Mouse (Mus musculus): ENCODE results near the gene Jtb. TPM values are rescaled to one million over a fixed set of nuclear protein-coding genes. Genes with fewer than 3 reads are reported as not detected.

Gene Jtb
- polyA plus RNA-seq (2017; shearing (Covaris generic)), result 150 TPM

DNA sequence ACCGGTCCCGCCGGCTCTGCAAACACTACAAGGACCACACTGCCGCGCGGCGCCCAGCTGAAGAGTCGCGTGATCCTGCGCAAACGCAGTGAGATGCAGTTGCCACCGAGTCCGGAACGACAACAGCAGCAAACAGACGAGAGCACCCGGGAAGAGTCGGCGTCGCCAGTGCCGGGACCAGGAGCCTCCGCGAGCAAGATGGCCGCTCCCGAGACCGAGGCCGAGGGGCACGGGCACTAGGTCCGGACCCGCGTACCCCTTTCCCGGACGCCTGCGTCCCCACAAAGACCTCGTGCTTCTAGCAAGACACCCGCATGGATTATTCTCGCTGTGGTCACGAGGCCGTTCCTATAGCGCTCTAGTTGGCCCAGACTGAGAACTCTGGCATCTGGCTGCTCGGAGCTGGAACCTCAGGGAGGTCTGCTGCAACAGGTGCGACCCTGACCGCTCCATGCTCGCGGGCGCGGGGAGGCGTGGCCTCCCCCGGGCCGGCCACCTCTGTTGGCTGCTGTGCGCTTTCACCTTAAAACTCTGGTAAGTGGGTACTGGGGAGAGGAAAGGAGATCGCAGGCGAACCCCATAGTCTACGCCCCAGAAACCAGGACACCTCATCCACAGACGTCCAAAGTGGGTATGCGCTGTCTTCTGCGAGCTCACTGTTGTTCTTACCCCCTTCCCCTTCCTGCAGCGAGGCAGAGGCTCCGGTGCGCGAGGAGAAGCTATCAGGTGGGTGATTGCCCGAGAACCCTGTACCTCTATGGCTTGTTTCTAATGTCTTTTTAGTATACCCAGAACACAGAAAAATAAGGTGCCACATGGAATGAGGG is at the start of gene Jtb:
Gene Jtb, plus strand, starts transcription at position 91 of the 827 bp plus-strand sequence.

GRCm38 (mm10) chr3:90213377-90213866 is 18.0 kb upstream of the Jtb start, which contains the start of the genes Rps27 and Rab13:
TSS of gene Rps27 (minus strand) at chr3:90213651.
TSS of gene Rab13 (plus strand) at chr3:90213695.

GRCm38 (mm10) chr3:90242984-90243775 is 11.8 kb downstream of the Jtb start, which contains the start of gene Creb3l4:
TSS of gene Creb3l4 (minus strand) at chr3:90243512.

GRCm38 (mm10) chr3:90247960-90248745 is 16.8 kb downstream of the Jtb start, which contains the start of gene Slc39a1:
TSS of gene Slc39a1 (plus strand) at chr3:90248172.

DNA sequence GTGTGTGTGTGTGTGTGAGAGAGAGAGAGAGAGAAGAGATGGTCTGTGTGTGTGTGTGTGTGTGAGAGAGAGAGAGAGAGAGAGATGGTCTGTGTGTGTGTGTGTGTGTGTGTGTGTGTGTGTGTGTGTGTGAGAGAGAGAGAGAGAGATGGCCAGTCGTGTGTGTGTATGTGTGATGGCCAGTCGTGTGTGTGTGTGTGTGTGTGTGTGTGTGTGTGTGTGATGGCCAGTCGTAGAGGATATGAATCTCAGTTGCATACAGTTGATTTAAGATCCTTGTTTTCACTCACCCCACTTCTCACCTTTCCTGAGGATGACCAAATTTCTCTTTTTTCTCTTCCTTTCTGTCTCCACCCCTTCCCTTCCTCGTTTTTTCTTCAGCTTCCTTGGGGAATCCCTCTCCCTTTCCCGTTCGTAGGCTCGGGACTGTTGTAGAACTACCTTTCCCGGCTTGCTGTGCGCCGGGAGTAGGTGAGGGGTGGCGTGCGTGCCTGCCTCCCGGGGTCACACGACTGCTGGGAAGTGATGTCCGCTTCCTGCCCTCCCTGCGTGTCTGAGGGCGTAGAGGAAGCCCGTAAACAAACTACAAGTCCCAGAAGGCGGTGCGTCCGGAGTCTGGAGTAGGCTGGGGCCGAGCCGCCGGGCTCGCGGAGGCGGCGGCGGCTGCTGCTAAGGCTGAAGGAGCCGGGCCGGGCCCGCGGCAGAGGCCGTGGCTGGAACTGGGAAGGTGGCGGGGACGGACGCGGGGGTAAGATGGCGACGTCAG is 22.4 kb downstream of the Jtb start, which contains the start of gene Crtc2:
Gene Crtc2, plus strand, starts transcription at position 511 of the 766 bp plus-strand sequence.

DNA sequence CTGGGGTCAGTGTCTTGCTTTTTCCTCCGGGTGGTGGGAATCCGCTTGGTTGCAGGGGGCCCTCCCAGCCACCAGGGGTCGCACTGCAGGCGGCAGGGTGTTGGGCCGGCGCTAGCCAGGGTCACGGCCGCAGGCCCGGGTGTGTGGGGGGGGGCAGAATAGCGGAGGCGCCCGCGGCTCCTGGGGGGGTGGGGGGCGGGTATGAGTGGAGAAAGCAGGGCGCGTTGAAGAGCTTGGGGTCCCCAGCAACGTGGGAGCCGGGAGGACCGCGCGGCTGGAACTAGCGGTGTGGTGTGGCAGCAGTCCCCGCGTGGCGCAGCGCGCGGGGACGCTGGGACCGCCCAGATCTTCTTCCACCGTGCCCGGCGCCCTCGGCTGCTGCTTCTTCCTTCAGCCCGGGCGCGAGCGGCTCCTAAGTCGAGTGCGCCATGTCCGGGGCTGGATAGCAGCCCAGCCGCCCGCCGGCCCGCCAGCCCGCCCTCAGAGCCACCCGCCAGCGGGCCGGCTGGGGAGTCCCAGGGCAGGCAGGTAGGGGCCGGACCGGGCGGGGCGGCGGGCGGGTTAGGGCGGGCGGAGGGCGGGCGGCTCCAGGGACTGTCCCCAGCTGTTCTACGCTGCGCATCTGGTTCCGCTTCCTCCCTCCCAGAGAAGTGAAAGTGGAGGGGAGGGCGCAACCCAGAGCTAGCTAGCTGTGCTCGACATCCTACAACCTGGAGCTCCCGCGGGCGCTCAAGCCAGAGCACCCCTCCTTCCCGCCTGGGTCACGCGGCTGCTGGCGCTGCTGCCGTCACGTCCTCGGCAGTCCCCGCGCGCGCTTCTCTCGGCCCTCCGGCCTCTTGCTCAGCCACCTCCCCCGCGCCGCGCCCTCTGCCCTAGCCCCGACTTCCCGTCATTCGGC is 33.9 kb downstream of the Jtb start, which contains the start of gene Dennd4b:
Gene Dennd4b, plus strand, starts transcription at position 152 of the 898 bp plus-strand sequence.

Other genes with a start within 250 kb of the Jtb start
- gene Hax1, start 232.8 kb upstream of the Jtb start, polyA plus RNA-seq (2017; shearing (Covaris generic)), result 89.9 TPM
- gene 4933434E20Rik, start 180.0 kb upstream of the Jtb start, polyA plus RNA-seq (2017; shearing (Covaris generic)), result 129 TPM
- gene Ubap2l, start 179.0 kb upstream of the Jtb start, polyA plus RNA-seq (2017; shearing (Covaris generic)), result 204 TPM
- gene Tpm3, start 158.9 kb upstream of the Jtb start, polyA plus RNA-seq (2017; shearing (Covaris generic)), result 930 TPM
- 0.71 TPM for gene Nup210l, start 127.5 kb upstream of the Jtb start, polyA plus RNA-seq (2017; shearing (Covaris generic))
- 4,745 TPM for gene Rps27, start 17.9 kb upstream of the Jtb start, polyA plus RNA-seq (2017; shearing (Covaris generic))
- 0.32 TPM for gene Rab13, start 17.9 kb upstream of the Jtb start, polyA plus RNA-seq (2017; shearing (Covaris generic))
- gene Creb3l4, start 11.9 kb downstream of the Jtb start, polyA plus RNA-seq (2017; shearing (Covaris generic)), result not detected
- 1.8 TPM for gene Slc39a1, start 16.6 kb downstream of the Jtb start, polyA plus RNA-seq (2017; shearing (Covaris generic))
- gene Crtc2, start 22.6 kb downstream of the Jtb start, polyA plus RNA-seq (2017; shearing (Covaris generic)), result 112 TPM
- gene Dennd4b, start 33.6 kb downstream of the Jtb start, polyA plus RNA-seq (2017; shearing (Covaris generic)), result 40.7 TPM
- 14.9 TPM for gene Gatad2b, start 61.6 kb downstream of the Jtb start, polyA plus RNA-seq (2017; shearing (Covaris generic))
- gene Slc27a3, start 158.3 kb downstream of the Jtb start, polyA plus RNA-seq (2017; shearing (Covaris generic)), result not detected
- 19.2 TPM for gene Ints3, start 202.0 kb downstream of the Jtb start, polyA plus RNA-seq (2017; shearing (Covaris generic))
- gene Npr1, start 234.3 kb downstream of the Jtb start, polyA plus RNA-seq (2017; shearing (Covaris generic)), result not detected
- gene Ilf2, start 244.5 kb downstream of the Jtb start, polyA plus RNA-seq (2017; shearing (Covaris generic)), result 105 TPM

Data from naive thymus-derived CD4-positive, alpha-beta T cell, adult 5 months (primary cell).